Mouse (Mus musculus) ovary, adult 18-20 months (tissue): Measurements from ENCODE around the gene Ergic1.

Source experiments
- DNase-seq: peaks from one replicate; pipeline ENCODE4 v3.0.0; 2022; ENCODE audit warnings: low spot score, mixed read lengths

Ergic1 gene

GRCm38 (mm10) chr17:26662204-26662603, 100.9 kb downstream of the Ergic1 start:
- DNase-seq: no peak

DNA sequence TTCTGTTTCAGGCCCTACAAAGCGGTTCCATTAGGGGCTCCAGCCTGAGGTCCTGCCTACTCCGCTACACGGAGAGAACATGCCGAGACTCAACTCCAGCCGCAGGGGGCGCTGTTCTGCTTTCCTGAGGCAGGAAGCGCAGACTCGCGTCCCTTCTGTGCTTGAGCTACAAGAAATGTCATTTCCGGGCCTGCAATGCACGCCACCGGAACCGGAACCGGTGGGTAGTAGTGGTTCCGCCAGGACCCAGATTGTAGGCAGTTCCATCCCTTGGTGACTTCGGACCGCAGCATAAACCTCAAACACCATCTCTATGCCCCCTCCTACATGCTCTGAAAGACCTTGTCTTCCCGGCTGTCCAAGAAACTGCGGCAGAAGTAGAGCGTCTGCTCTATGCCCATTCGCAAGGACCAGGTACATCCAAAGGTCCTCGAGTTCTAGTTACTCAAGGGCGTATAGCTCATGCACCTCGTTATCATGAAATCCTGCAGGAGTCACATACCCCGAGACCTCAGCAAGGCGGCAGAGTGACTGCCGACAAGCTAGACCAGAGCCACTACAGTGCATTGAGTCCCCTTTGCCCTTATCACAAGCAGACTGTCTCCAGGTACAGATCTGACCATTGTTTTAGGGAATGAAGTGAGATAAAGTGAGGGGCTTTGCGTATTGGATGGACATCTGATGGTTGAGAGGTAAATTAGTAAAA, 101.8 kb downstream of the Ergic1 start, which contains the start of gene Atp6v0e:
Gene Atp6v0e, plus strand, starts transcription at position 254 of the 706 bp plus-strand sequence.
- peak; percentile 89 for DNase-seq

DNA sequence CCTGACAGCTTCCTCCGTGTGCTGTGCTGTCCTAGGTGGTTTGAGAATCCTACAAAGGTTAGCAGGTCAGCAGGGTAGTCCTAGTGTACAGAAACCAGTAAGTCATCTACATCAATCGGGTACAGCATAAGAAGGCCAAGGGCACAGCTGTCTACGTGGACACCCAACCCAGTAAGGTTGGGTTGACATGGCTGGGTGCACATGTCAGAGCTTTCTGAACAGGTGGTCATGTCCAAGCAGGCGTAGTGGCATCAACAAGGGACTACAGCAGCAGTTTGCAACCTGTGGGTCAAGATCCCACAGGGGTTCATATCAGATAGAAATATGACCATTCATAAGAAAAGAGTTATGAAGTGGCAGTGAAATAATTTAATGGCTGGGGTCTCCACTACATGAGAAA, 104.3 kb downstream of the Ergic1 start:
- no peak for DNase-seq

DNA sequence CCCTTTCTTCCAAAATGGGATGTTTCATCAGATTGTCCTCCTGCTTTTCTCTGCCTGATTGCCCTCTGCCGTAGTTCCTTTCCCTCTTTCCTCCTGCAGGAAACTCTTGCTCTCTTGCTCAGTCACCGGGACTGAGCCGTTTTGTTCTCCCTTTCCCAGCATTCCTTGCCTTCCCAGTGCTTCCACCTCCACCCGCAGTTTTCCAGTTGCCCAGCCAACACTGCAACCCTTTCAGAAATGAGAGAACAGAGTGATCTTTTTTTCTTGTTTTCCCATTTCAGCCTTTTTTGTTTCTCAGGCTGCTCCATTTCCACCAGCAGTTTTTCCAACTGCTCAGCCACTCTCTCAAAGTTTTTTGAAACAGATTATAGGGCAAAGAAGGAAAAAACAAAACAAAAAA, 110.0 kb downstream of the Ergic1 start:
- DNase-seq: no peak

DNA sequence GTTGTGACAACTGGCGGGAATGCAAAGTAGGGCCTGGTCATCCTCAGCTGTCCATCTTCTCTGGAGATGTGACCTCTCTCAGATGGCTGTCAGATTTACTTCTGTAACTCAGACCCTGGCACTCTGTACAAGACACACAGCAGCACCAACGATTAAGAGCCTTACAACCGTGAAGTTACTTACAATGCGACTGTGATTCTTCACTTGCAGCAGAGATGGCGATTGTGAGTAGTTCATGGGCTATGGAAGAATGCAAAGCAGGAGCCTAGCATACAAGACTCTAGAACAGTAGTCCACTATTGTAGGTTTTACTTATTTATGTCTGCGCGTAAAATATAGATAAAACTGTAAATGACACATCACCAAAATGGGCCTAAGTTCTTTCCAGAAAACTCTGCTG, 114.6 kb downstream of the Ergic1 start:
- DNase-seq: no peak

DNA sequence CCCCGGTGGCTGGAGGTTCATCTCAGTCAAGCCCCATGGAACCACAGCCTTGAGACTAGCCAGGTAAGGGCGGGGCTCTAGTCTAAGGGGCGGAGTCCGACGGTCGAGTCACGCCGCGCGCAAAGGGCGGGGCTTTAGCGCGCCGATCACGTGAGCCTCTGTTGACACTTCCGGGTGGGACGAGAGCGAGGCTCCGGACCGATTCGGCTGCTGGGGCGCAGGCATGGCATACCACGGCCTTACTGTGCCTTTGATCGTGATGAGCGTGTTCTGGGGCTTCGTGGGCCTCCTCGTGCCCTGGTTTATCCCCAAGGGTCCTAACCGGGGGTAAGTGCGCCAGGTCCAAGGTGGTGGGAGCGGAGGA, 114.9 kb downstream of the Ergic1 start:
- peak; percentile 76 for DNase-seq

DNA sequence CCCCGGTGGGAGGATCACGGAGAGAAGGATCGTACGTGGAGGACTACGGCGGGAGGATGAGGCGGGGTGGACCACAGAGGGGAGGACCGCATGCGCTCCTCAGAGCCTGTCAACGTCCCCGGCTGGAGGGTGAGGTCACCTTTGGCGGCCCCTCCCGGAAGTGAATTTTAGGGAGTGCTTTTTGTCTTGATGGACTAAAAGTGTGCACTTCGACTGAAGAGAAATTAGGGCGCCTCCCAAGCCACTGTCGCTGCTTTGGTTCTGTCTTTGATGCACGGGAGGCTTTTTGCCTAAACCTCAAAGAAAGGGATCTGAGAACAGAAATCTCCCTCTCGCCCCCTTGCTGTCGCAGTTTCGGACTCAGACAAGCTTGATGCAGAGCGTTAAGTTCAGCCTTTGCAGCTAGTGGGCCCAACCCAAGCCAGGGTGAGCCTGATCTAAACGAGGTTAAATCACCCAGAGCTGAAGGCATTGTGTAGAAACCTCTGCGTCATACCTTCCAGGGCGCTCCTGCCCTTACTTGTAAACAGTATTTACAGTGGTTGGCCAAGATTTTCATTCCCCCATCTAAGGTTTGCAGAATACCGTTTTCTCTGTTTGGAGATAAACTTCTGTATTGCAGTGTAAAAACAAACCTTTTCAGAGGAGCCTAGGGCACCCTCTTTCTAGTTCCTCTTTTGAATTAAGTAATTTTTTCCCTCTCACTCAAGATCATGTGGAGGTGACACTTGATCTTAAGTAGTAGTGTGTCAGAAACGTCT, 115.5 kb downstream of the Ergic1 start:
- DNase-seq: peak; percentile 56

- DNase-seq: no peak
Observed at GRCm38 (mm10) chr17:26677711-26678637, 116.7 kb downstream of the Ergic1 start.

DNA sequence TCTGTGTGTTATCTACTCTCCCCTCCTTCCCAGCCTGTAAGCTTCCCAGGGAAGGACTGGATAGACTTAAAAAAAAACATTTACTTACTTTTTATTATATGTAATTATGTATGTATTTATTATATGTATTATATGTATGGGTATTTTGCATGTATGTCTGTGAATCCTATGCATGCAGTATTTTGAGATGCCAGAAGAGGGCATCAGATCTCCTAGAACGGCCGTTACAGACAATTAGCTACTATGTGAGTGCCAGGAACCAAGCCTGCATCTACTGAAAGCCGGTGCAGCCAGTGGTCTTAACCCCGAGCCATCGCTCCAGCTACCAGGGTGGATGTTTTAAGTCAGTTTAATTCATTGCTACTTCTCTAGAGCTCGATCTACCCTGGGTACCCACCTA, 120.0 kb downstream of the Ergic1 start:
- no peak for DNase-seq

DNA sequence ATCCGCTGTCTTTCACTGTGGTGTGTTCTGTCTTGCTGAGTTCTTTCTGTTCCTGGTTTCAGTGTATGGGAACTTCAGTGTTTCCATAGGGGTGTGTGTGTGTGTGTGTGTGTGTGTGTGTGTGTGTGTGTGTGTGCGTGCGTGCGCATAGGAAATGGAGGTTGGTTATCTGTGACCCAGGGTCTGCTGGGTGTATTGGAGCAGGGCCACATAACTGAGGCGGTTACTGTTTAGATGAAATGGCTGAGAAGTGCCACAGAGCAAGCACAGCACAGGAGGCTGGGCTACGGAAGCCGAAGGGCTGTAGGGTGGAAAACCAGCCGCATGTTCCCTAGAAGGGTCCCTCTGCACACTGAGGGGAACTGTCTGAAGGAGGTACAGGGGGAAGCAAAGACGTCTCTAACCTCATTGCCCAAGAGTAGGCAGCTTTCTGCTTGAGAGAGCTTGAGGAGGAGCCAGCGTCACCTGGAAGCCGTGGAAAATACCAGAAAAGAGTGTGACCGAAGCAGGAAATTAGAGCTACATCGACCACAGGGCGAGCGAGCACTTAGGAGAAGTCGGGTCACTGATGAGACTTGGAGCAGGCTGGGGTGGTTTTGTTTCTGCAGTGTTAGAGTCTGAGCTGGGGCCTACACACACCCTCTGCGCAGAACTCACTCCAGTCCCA, 125.2 kb downstream of the Ergic1 start:
- DNase-seq: no peak

GRCm38 (mm10) chr17:26688795-26689735, 127.8 kb downstream of the Ergic1 start:
- DNase-seq: no peak

- no peak for DNase-seq
Observed at GRCm38 (mm10) chr17:26689810-26690209, 128.5 kb downstream of the Ergic1 start.

- no peak for DNase-seq
Observed at GRCm38 (mm10) chr17:26690236-26690635, 128.9 kb downstream of the Ergic1 start.

DNA sequence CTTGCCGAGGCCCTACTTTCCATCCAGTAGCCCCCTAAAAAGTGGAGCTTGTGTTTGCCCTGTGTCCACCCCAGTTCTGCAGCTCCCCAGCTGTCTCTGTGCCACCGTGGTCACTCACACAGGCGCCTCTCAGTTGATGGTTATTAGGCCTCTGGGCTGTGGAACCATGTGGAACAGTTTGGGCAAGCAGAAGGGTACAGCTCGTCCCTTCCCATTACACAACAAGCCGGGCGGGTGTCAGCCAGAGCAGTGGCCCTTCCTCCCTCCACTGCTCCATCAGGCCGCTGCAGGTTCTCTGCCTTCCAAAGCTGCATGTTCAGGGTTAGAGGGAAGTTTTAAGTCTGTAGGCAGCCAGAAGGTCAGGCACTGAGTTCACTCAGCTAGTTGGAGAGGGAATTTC, 129.8 kb downstream of the Ergic1 start:
- DNase-seq: no peak

- no peak for DNase-seq
Observed at GRCm38 (mm10) chr17:26693424-26693823, 132.1 kb downstream of the Ergic1 start.

DNA sequence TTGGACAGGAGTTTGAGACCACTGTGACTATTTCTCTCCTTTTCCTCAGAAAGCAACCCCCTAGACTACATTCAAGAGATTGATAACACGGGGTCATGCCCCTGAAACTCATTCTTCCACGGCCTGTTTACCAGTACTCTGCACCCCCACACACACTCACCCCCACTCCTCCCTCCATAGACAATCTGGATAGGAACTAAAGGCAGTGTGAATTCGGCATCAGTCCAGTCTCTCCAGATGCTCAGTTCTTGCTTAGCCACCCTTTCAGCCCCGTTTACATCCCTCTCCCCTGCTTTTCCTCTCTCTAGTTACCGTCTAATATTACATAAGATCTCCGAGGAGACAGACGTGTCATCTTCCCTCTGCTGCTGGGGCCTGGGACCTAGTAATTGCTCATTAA, 132.9 kb downstream of the Ergic1 start:
- DNase-seq: no peak

- no peak for DNase-seq
Observed at GRCm38 (mm10) chr17:26695193-26695592, 133.9 kb downstream of the Ergic1 start.

GRCm38 (mm10) chr17:26698846-26699245, 137.6 kb downstream of the Ergic1 start:
- no peak for DNase-seq

DNA sequence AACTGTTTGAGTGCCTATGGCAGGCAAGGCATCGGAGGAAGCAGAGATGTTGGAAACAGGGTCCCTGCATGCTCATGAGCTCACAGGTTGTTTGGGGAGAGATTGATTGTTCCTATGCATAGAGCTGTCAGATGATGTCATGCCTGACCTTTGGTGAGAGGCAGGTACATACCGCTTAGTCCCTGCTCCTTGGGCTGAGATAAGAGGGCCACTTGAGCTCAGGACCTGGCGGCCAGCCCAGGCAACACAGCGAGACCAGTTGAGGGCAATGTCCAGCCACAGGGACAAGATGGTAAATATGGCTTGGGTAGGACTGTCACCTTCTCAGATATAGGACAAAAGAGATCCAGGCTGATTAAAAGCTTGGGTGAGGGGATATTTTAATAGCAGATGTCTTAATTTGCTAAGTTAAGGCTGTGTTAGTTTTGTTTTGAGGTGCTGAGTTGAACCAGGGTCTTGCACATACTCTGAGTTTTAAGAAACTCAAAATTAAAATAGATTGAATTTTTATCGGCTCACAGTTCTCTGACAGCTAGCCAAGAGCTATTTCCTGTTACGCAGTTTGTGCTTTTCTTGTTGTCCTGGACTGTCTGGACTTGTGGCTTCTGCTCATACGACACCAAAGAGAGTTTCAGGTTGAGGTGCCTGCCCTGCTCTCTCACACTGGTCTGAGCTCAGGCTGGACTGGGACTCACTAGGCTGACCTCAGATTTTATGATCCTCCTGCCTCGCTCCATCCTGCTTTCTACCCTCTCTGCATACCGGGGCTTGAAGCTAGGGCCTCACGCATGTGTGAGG, 138.7 kb downstream of the Ergic1 start:
- no peak for DNase-seq

- DNase-seq: no peak
Observed at GRCm38 (mm10) chr17:26701565-26701964, 140.3 kb downstream of the Ergic1 start.
